Mouse (Mus musculus) stomach, embryonic 16.5 days (tissue): ENCODE measurements around the gene G6pc. TPM values are rescaled to one million over a fixed set of nuclear protein-coding genes. Genes with fewer than 3 reads are reported as not detected.
"Not testable (repeated sequence)": the region's sequence is repeated elsewhere in the genome, so short reads cannot be mapped to it uniquely, and the experiment has no call there.

Experiments used
- ATAC-seq: fragments of 200-750 bp; cut with Nextera tagmentation; 2 replicates; pipeline ENCODE4 v1.8.0; 2017; ENCODE audit warnings: moderate number of reproducible peaks, moderate TSS enrichment; ENCODE audit not compliant: insufficient read depth, low FRiP score
- H3K27ac ChIP-seq: fragments of 300-500 bp; sonication (generic); 2 replicates; pipeline ENCODE4 v1.5.1; 2014; ENCODE audit warnings: low read length
- H3K27me3 ChIP-seq: fragments of 300-500 bp; sonication (generic); 2 replicates; pipeline ENCODE4 v1.6.1; 2014; ENCODE audit warnings: low read length, control low read depth, mixed read lengths; ENCODE audit not compliant: control insufficient read depth, insufficient read depth
- H3K36me3 ChIP-seq: fragments of 300-500 bp; sonication (generic); 2 replicates; pipeline ENCODE4 v1.6.1; 2014; ENCODE audit warnings: low read length; ENCODE audit not compliant: control insufficient read depth, insufficient read depth
- H3K4me1 ChIP-seq: fragments of 300-500 bp; sonication (generic); 2 replicates; pipeline ENCODE4 v1.6.1; 2014; ENCODE audit warnings: low read length, control low read depth, mixed read lengths; ENCODE audit not compliant: control insufficient read depth, insufficient read depth
- H3K4me2 ChIP-seq: fragments of 300-500 bp; sonication (generic); 2 replicates; pipeline ENCODE4 v1.6.1; 2014; ENCODE audit warnings: low read depth, low read length, mixed read lengths
- H3K4me3 ChIP-seq: fragments of 300-500 bp; sonication (generic); replicated peaks from 2 replicates; pipeline ENCODE4 v1.5.1; 2014; ENCODE audit warnings: mild to moderate bottlenecking, low read length
- H3K9ac ChIP-seq: fragments of 300-500 bp; sonication (generic); 2 replicates; pipeline ENCODE4 v1.6.1; 2014; ENCODE audit warnings: low read length
- H3K9me3 ChIP-seq: fragments of 300-500 bp; sonication (generic); replicated peaks from 2 replicates; pipeline ENCODE4 v1.6.1; 2016; ENCODE audit warnings: low read length, control low read depth; ENCODE audit not compliant: control insufficient read depth
- WGBS: fragments of 180-500 bp; shearing (Covaris S2); extraction: QIAGEN DNeasy Blood & Tissue Kit; methylation state at CpG from one replicate; pipeline ENCODE4 v1.1.7; 2014; 5-methylcytosine and 5-hydroxymethylcytosine counted together
- polyA plus RNA-seq: library from polyadenylated mRNA; unstranded; fragments of >200 nt; fragmentation: Nextera tagmentation; extraction: Ambion mirVana; gene quantifications from 2 replicates; pipeline ENCODE4 v1.2.1, GENCODE M21; 2015

G6pc gene
- 0.09 and 0.15 TPM in 2 replicates for polyA plus RNA-seq

DNA sequence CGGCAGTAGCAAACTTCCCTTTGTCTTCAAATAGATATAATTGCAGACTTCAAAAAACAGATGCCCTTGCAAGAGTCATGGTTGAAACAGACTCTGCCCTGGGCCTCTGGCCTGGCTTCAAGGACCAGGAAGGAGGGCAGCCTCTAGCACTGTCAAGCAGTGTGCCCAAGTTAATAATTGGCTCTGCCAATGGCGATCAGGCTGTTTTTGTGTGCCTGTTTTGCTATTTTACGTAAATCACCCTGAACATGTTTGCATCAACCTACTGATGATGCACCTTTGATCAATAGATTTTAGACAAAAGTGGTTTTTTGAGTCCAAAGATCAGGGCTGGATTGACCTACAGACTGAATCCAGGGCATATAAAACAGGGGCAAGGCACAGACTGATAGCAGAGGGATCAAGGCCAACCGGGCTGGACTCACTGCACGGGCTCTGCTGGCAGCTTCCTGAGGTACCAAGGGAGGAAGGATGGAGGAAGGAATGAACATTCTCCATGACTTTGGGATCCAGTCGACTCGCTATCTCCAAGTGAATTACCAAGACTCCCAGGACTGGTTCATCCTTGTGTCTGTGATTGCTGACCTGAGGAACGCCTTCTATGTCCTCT lies at the start of gene G6pc:
Gene G6pc, plus strand, starts transcription at position 236 of the 610 bp plus-strand sequence.
- 82% methylated on average over 8 of the region's 8 CpGs for WGBS
- no peaks in the 10 kb centered on the region for H3K27me3 ChIP-seq
- no peak within 1 kb of the TSS for H3K4me2 ChIP-seq
- H3K4me1 ChIP-seq = no peaks in the 10 kb centered on the region
- no peak within 1 kb of the TSS for H3K4me3 ChIP-seq
- no peak for ATAC-seq
- no peaks in the 10 kb centered on the region for H3K9me3 ChIP-seq
- H3K27ac ChIP-seq = no peak within 1 kb of the TSS
- no peaks in the 10 kb centered on the region for H3K36me3 ChIP-seq
- H3K9ac ChIP-seq = no peak within 1 kb of the TSS

- Histone ChIP-seq H3K4me1 (no peaks in the 10 kb centered on the region; the same call in 1 of the 2 replicates), H3K27ac (no peak overlapping the region), H3K4me2 (no peak overlapping the region), H3K9ac (no peak overlapping the region), H3K9me3 (no peaks in the 10 kb centered on the region), H3K4me3 (no peak overlapping the region), H3K36me3 (peaks cover 31% of the 10 kb centered on the region), H3K27me3 (no peaks in the 10 kb centered on the region)
- whole genome bisulfite sequencing = 12% methylated on average over 4 of the region's 4 CpGs
- ATAC-seq = peak; percentile 46; the same call in 1 of the 2 replicates
Observed at GRCm38 (mm10) chr11:101323609-101324008, 43.8 kb upstream of the G6pc start.

DNA sequence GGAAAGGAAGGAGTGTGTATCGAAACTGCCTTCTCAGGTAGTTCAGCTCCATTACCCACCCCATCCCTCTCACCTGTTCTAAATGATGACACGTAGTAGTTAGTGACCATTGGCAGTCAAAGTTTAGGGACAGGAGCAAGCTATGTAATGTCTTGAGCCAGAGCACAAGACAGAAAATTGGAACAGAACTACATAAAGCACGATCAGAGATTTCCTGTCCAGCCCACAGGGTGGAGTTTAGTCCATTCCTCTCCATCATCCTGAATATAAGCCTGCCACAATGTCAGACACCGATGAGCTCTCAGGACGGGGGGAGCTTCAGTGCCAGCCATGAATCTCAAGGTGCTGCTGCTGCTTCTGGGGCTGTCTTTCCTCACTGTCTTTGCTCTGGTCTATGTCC lies 42.6 kb upstream of the G6pc start, which contains the start of gene Aoc2:
Gene Aoc2, plus strand, starts transcription at position 301 of the 400 bp plus-strand sequence.
- peaks cover 5% of the 10 kb centered on the region; the same call in 1 of the 2 replicates for H3K4me1 ChIP-seq
- no peak within 1 kb of the TSS for H3K9ac ChIP-seq
- H3K4me2 ChIP-seq = no peak within 1 kb of the TSS
- 88% methylated on average over 5 of the region's 5 CpGs for WGBS
- no peak within 1 kb of the TSS for H3K27ac ChIP-seq
- H3K27me3 ChIP-seq = no peaks in the 10 kb centered on the region
- H3K9me3 ChIP-seq = no peaks in the 10 kb centered on the region
- peaks cover 31% of the 10 kb centered on the region for H3K36me3 ChIP-seq
- H3K4me3 ChIP-seq = no peak within 1 kb of the TSS
- ATAC-seq = no peak

GRCm38 (mm10) chr11:101325201-101325600 lies 42.2 kb upstream of the G6pc start:
- H3K4me3 ChIP-seq, ATAC-seq, H3K4me1 ChIP-seq, H3K27me3 ChIP-seq, H3K4me2 ChIP-seq, H3K9me3 ChIP-seq, H3K27ac ChIP-seq, H3K9ac ChIP-seq: not testable (repeated sequence)
- H3K36me3 ChIP-seq = peaks cover 31% of the 10 kb centered on the region
- 92% methylated on average over 11 of the region's 11 CpGs for WGBS

DNA sequence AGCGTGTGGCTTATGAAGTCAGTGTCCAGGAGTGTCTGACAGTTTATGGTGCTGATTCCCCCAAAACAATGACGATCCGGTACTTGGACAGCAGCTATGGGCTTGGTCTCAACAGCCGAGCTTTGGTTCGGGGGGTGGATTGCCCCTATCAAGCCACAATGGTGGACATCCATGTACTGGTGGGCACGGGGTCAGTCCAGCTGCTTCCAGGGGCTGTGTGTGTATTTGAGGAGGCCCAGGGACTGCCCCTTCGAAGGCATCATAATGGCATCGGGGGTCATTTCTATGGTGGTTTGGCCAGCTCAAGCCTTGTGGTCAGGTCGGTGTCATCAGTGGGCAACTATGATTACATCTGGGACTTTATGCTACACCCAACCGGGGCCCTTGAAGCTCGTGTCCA lies 41.2 kb upstream of the G6pc start:
- Histone ChIP-seq H3K4me3 (no peak overlapping the region), H3K9ac (no peak overlapping the region), H3K27me3 (no peaks in the 10 kb centered on the region), H3K9me3 (no peaks in the 10 kb centered on the region), H3K36me3 (peaks cover 25% of the 10 kb centered on the region), H3K4me2 (no peak overlapping the region), H3K4me1 (peaks cover 5% of the 10 kb centered on the region; the same call in 1 of the 2 replicates), H3K27ac (no peak overlapping the region)
- no peak for ATAC-seq
- 87% methylated on average over 11 of the region's 11 CpGs for WGBS

DNA sequence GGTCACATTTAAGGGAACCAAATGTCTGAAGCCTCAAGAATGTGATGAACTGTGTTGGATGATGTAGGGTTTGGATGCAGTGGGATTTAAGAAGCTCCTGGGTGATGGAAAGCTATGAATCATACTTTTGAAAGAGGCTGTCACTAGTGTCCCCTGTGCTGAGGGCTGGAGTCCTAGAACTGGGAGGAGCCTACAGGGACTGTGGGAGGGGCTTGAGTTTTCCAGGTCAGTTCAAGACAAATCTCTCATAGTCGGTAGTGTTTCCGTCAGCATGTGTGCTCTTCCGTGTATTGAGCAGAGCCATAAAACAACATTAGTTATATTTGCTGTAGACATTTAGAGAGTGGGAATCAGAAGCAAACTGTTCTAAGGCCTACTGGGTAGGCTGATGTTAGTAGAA lies 40.0 kb upstream of the G6pc start:
- peaks cover 5% of the 10 kb centered on the region; the same call in 1 of the 2 replicates for H3K4me1 ChIP-seq
- H3K27ac ChIP-seq = no peak overlapping the region
- no peak overlapping the region for H3K4me3 ChIP-seq
- no peak overlapping the region for H3K4me2 ChIP-seq
- no peaks in the 10 kb centered on the region for H3K27me3 ChIP-seq
- no peak for ATAC-seq
- H3K9ac ChIP-seq = no peak overlapping the region
- peaks cover 22% of the 10 kb centered on the region; the same call in 1 of the 2 replicates for H3K36me3 ChIP-seq
- no peaks in the 10 kb centered on the region for H3K9me3 ChIP-seq
- 40% methylated on average over 3 of the region's 3 CpGs for WGBS

- Histone ChIP-seq H3K9ac (no peak overlapping the region), H3K9me3 (no peaks in the 10 kb centered on the region), H3K4me3 (no peak overlapping the region), H3K36me3 (peaks cover 7% of the 10 kb centered on the region; the same call in 1 of the 2 replicates), H3K27ac (peak overlapping the region; percentile 17; the same call in 1 of the 2 replicates), H3K4me2 (no peak overlapping the region), H3K27me3 (no peaks in the 10 kb centered on the region), H3K4me1 (peaks cover 5% of the 10 kb centered on the region; the same call in 1 of the 2 replicates)
- no peak for ATAC-seq
- WGBS = 80% methylated on average over 6 of the region's 6 CpGs
Observed at GRCm38 (mm10) chr11:101328941-101329635, 38.3 kb upstream of the G6pc start.

GRCm38 (mm10) chr11:101330371-101330924 lies 36.9 kb upstream of the G6pc start, which contains the start of gene Aoc3:
Gene Aoc3, plus strand, starts transcription at chr11:101330605.
- peak within 1 kb of the TSS; percentile 31; the same call in 1 of the 2 replicates for H3K4me2 ChIP-seq
- H3K27ac ChIP-seq = peak within 1 kb of the TSS; percentile 64

More at GRCm38 (mm10) chr11:101330371-101330924, 36.9 kb upstream of the G6pc start, which contains the start of gene Aoc3:
- Histone ChIP-seq H3K27me3 (no peaks in the 10 kb centered on the region), H3K9me3 (no peaks in the 10 kb centered on the region), H3K9ac (peak within 1 kb of the TSS; percentile 41; the same call in 1 of the 2 replicates), H3K36me3 (peaks cover 2% of the 10 kb centered on the region; the same call in 1 of the 2 replicates), H3K4me3 (peak within 1 kb of the TSS; percentile 18), H3K4me1 (peaks cover 9% of the 10 kb centered on the region; the same call in 1 of the 2 replicates)
- ATAC-seq = peak; percentile 74
- WGBS = 56% methylated on average over 7 of the region's 7 CpGs
